Mouse (Mus musculus): ENCODE measurements around the gene Tdp1. TPM values are rescaled to one million over a fixed set of nuclear protein-coding genes. Genes with fewer than 3 reads are reported as not detected.

Tdp1 gene
- total and polyA plus RNA-seq, 3 experiments: 7.3 to 9.6 (median 7.9) TPM

- no peak overlapping the region for H3K27ac ChIP-seq
- no peaks in the 10 kb centered on the region for H3K27me3 ChIP-seq (ENCODE audit: control insufficient read depth, insufficient read depth, low read length)
- no peak for DNase-seq
- no peak overlapping the region for H3K4me3 ChIP-seq
- intact Hi-C loops (cut with DNase I): no loop called here
- no peaks in the 10 kb centered on the region for H3K36me3 ChIP-seq (ENCODE audit: control insufficient read depth, insufficient read depth, low read length)
- 82% methylated on average over 7 of the region's 7 CpGs for WGBS
- no peaks in the 10 kb centered on the region for H3K79me2 ChIP-seq (replicated peaks; ENCODE audit: control insufficient read depth, insufficient read depth, low read length)
- no peak overlapping the region for H3K9ac ChIP-seq (ENCODE audit: low read depth, low read length)
- TF ChIP-seq POLR2A (IDR thresholded peaks at IDR 0.05; ENCODE audit: insufficient read depth, low read depth, low read length): no peak
- TF ChIP-seq CTCF (IDR thresholded peaks at IDR 0.05): no peak
- TF ChIP-seq EP300 (IDR thresholded peaks at IDR 0.05; ENCODE audit: insufficient read depth, low read depth, low read length): no peak
- H3K4me1 ChIP-seq (ENCODE audit: control insufficient read depth, insufficient read depth, low read length): no peaks in the 10 kb centered on the region
Measured at GRCm38 (mm10) chr12:100000381-100000780, 116.1 kb downstream of the Tdp1 start.

- no peaks in the 10 kb centered on the region for H3K36me3 ChIP-seq (ENCODE audit: control insufficient read depth, insufficient read depth, low read length)
- no peaks in the 10 kb centered on the region for H3K79me2 ChIP-seq (replicated peaks; ENCODE audit: control insufficient read depth, insufficient read depth, low read length)
- H3K4me3 ChIP-seq: no peak overlapping the region
- no peak for DNase-seq
- intact Hi-C loops (cut with DNase I): no loop called here
- H3K9ac ChIP-seq (ENCODE audit: low read depth, low read length): no peak overlapping the region
- H3K27ac ChIP-seq: no peak overlapping the region
- TF ChIP-seq POLR2A (IDR thresholded peaks at IDR 0.05; ENCODE audit: insufficient read depth, low read depth, low read length) (no peak), EP300 (IDR thresholded peaks at IDR 0.05; ENCODE audit: insufficient read depth, low read depth, low read length) (no peak), CTCF (IDR thresholded peaks at IDR 0.05) (no peak)
- no peaks in the 10 kb centered on the region for H3K27me3 ChIP-seq (ENCODE audit: control insufficient read depth, insufficient read depth, low read length)
- H3K4me1 ChIP-seq (ENCODE audit: control insufficient read depth, insufficient read depth, low read length): no peaks in the 10 kb centered on the region
- WGBS: 84% methylated on average over 3 of the region's 3 CpGs
Measured at GRCm38 (mm10) chr12:100001246-100001645, 116.9 kb downstream of the Tdp1 start.

GRCm38 (mm10) chr12:100001910-100002309, 117.6 kb downstream of the Tdp1 start:
- intact Hi-C loops (cut with DNase I): no loop called here
- no peak overlapping the region for H3K4me3 ChIP-seq
- H3K79me2 ChIP-seq (replicated peaks; ENCODE audit: control insufficient read depth, insufficient read depth, low read length): no peaks in the 10 kb centered on the region
- 58% methylated on average over 3 of the region's 3 CpGs for WGBS
- no peaks in the 10 kb centered on the region for H3K36me3 ChIP-seq (ENCODE audit: control insufficient read depth, insufficient read depth, low read length)
- H3K27ac ChIP-seq: no peak overlapping the region
- H3K4me1 ChIP-seq (ENCODE audit: control insufficient read depth, insufficient read depth, low read length): no peaks in the 10 kb centered on the region
- H3K9ac ChIP-seq (ENCODE audit: low read depth, low read length): no peak overlapping the region
- peak; percentile 43 to 45 for DNase-seq
- no peak for TF ChIP-seq CTCF (IDR thresholded peaks at IDR 0.05)
- no peak for TF ChIP-seq POLR2A (IDR thresholded peaks at IDR 0.05; ENCODE audit: insufficient read depth, low read depth, low read length)
- no peaks in the 10 kb centered on the region for H3K27me3 ChIP-seq (ENCODE audit: control insufficient read depth, insufficient read depth, low read length)

GRCm38 (mm10) chr12:100002914-100003587, 118.7 kb downstream of the Tdp1 start:
- intact Hi-C loops (cut with DNase I): no loop called here
- TF ChIP-seq POLR2A (IDR thresholded peaks at IDR 0.05; ENCODE audit: insufficient read depth, low read depth, low read length): no peak
- no peak for TF ChIP-seq CTCF (IDR thresholded peaks at IDR 0.05)
- no peak for TF ChIP-seq EP300 (IDR thresholded peaks at IDR 0.05; ENCODE audit: insufficient read depth, low read depth, low read length)

More at GRCm38 (mm10) chr12:100002914-100003587, 118.7 kb downstream of the Tdp1 start:
- no peaks in the 10 kb centered on the region for H3K36me3 ChIP-seq (ENCODE audit: control insufficient read depth, insufficient read depth, low read length)
- WGBS: 57% methylated on average over 8 of the region's 8 CpGs
- no peak overlapping the region for H3K9ac ChIP-seq (ENCODE audit: low read depth, low read length)
- H3K79me2 ChIP-seq (replicated peaks; ENCODE audit: control insufficient read depth, insufficient read depth, low read length): no peaks in the 10 kb centered on the region
- no peak overlapping the region for H3K4me3 ChIP-seq
- no peak overlapping the region for H3K27ac ChIP-seq
- H3K4me1 ChIP-seq (ENCODE audit: control insufficient read depth, insufficient read depth, low read length): no peaks in the 10 kb centered on the region
- H3K27me3 ChIP-seq (ENCODE audit: control insufficient read depth, insufficient read depth, low read length): no peaks in the 10 kb centered on the region
- DNase-seq: no peak

Small RNA genes within 50 kb of the gene (microRNA-seq; reads per million reads assigned to microRNA genes)
- 0 reads per million in 2 experiments for gene Gm23291

Other genes starting within 250 kb of the Tdp1 start
- gene Efcab11, start 78 bp upstream of the Tdp1 start, total RNA-seq (2021): under 1 TPM in 1 of 2 experiments, not detected in 1; 0.13 TPM
- 0.06 TPM in 1 of 2 replicates, not detected in the other for gene Efcab11, start 78 bp upstream of the Tdp1 start, polyA plus RNA-seq (2012; rRNA removed)
- under 1 TPM; 0.31 to 0.39 TPM for gene Kcnk13, start 80.0 kb downstream of the Tdp1 start, total RNA-seq (2021)
- gene Kcnk13, start 80.0 kb downstream of the Tdp1 start, polyA plus RNA-seq (2012; rRNA removed): 0.35 TPM in 2 replicates
- 100 to 1,000 TPM; 124 to 132 TPM for gene Psmc1, start 225.6 kb downstream of the Tdp1 start, total RNA-seq (2021)
- 40.8 and 61.1 TPM in 2 replicates for gene Psmc1, start 225.6 kb downstream of the Tdp1 start, polyA plus RNA-seq (2012; rRNA removed)